Mouse (Mus musculus) brain, adult 2 months (tissue): ENCODE results near the gene Rnd2.
"Not testable (repeated sequence)": the region's sequence is repeated elsewhere in the genome, so short reads cannot be mapped to it uniquely, and the experiment has no call there.

Experiments used
- DNase-seq: peaks from one replicate; pipeline ENCODE4 v3.0.0; 2011; ENCODE audit warnings: low read depth, low spot score

Rnd2 gene

GRCm38 (mm10) chr11:101464211-101465100, at the start of gene Rnd2:
Gene Rnd2 (plus strand): TSS chr11:101464999.
- DNase-seq, result no peak

GRCm38 (mm10) chr11:101415306-101415705, 49.5 kb upstream of the Rnd2 start:
- no peak for DNase-seq

GRCm38 (mm10) chr11:101416433-101417100, 48.2 kb upstream of the Rnd2 start:
- peak; percentile 37 for DNase-seq

- peak; percentile 96 for DNase-seq
Observed at GRCm38 (mm10) chr11:101417101-101417855, 47.5 kb upstream of the Rnd2 start, which contains the start of gene Aarsd1. Gene Aarsd1 (minus strand): TSS chr11:101417615.

GRCm38 (mm10) chr11:101418991-101419390, 45.8 kb upstream of the Rnd2 start:
- peak; percentile 85 for DNase-seq

GRCm38 (mm10) chr11:101419610-101420009, 45.2 kb upstream of the Rnd2 start:
- peak; percentile 30 for DNase-seq

- DNase-seq, result no peak
Observed at GRCm38 (mm10) chr11:101420148-101420547, 44.7 kb upstream of the Rnd2 start.

GRCm38 (mm10) chr11:101424105-101424851, 40.5 kb upstream of the Rnd2 start, which contains the start of gene Gm27029:
Gene Gm27029 (minus strand): TSS chr11:101424796.
- DNase-seq, result no peak

GRCm38 (mm10) chr11:101424925-101425813, 39.6 kb upstream of the Rnd2 start, which contains the start of the genes Rundc1 and Ptges3l:
Gene Rundc1 (plus strand): TSS chr11:101425085.
Gene Ptges3l (minus strand): TSS chr11:101425333.
- DNase-seq, result peak; percentile 98

GRCm38 (mm10) chr11:101426165-101426564, 38.6 kb upstream of the Rnd2 start:
- DNase-seq, result peak; percentile 29

GRCm38 (mm10) chr11:101431327-101431726, 33.5 kb upstream of the Rnd2 start:
- no peak for DNase-seq

GRCm38 (mm10) chr11:101433396-101433795, 31.4 kb upstream of the Rnd2 start:
- peak; percentile 70 for DNase-seq

- no peak for DNase-seq
Observed at GRCm38 (mm10) chr11:101435831-101436230, 29.0 kb upstream of the Rnd2 start.

- no peak for DNase-seq
Observed at GRCm38 (mm10) chr11:101436916-101437315, 27.9 kb upstream of the Rnd2 start.

- DNase-seq, result not testable (repeated sequence)
Observed at GRCm38 (mm10) chr11:101438006-101438405, 26.8 kb upstream of the Rnd2 start.

- DNase-seq, result not testable (repeated sequence)
Observed at GRCm38 (mm10) chr11:101441450-101442126, 23.2 kb upstream of the Rnd2 start.

- peak; percentile 100 for DNase-seq
Observed at GRCm38 (mm10) chr11:101442127-101442693, 22.6 kb upstream of the Rnd2 start, which contains the start of gene Rpl27. Gene Rpl27 (plus strand): TSS chr11:101442298.

- DNase-seq, result no peak
Observed at GRCm38 (mm10) chr11:101442760-101443159, 22.0 kb upstream of the Rnd2 start.

- no peak for DNase-seq
Observed at GRCm38 (mm10) chr11:101446319-101446718, 18.5 kb upstream of the Rnd2 start.
